Mouse (Mus musculus) spleen, postnatal 36 days (tissue): ENCODE results near the gene Erich6b.

ENCODE experiments used
- DNase-seq, 2 experiments: peaks; one replicate each; pipeline ENCODE4 v3.0.0; 2022; ENCODE audit warnings: low spot score in 2 of 2, mixed read lengths in 1 of 2

The Erich6b gene

DNA sequence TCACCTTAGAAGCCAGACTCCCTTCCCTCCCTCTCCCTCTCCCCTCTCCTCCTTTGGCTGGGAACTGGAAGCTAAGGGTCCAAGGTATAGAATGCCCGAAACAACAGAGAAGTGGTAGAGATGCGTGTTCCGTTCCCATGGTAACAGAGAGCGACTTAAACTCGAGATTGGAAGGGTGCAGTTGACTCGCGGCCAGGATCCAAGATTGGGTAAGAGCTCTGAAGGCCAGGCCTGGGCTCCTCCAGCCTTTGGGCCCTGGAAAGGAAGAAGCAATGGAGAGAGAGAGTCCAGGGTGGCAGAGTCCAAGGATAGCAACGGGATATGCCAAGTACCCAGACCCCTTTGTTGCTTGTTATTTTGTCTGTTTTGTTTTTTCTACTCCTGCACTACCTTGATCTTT is at the start of gene Erich6b:
Erich6b (plus strand) TSS at position 180 of the 400 bp plus-strand sequence.
- DNase-seq: no peak

DNA sequence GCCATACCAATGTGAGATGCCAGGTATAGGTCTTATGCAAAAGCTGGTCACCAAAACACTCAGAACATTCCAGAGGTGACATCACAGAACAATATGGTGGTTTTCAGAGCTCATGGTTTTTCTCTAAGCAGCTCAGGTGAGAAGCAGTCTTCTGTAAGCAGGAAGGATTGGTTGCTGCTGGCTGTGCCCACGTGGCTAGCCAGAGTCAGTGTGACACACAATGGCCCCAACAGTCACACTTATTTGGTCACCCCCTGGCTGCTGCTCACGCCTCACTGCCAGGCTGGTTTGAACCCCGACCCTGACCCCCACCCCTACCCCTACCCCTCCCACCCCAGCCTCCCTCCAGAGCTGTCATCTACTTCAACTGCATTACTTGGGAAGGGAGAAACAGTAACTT is 49.1 kb upstream of the Erich6b start, which contains the start of gene Spert:
Spert (minus strand) TSS at position 139 of the 400 bp plus-strand sequence.
- no peak for DNase-seq

GRCm38 (mm10) chr14:75609176-75609575 is 32.9 kb upstream of the Erich6b start:
- DNase-seq: no peak

DNA sequence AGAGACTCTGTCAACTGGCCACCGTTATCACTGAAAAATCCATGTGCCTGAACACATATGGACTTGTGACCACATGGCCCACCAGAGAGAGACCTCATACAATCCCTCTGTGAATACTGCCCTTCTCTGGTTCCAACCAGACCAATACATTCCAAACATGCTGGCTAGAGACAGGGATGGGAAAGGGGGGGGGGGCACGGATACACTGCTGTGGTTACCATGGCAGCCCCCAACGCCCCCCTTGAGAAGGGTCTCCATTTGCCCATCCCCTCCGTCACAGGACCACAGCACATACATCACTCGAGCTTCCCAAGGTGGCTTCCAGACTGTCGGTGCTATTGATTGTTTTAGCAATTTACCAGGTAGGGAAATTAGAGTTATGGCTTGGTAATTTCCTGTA is 25.7 kb upstream of the Erich6b start:
- DNase-seq: no peak

- no peak for DNase-seq
Measured at GRCm38 (mm10) chr14:75622984-75623383, 19.1 kb upstream of the Erich6b start.

- no peak for DNase-seq
Measured at GRCm38 (mm10) chr14:75628870-75629269, 13.2 kb upstream of the Erich6b start.

GRCm38 (mm10) chr14:75635350-75635749 is 6.7 kb upstream of the Erich6b start:
- no peak for DNase-seq

DNA sequence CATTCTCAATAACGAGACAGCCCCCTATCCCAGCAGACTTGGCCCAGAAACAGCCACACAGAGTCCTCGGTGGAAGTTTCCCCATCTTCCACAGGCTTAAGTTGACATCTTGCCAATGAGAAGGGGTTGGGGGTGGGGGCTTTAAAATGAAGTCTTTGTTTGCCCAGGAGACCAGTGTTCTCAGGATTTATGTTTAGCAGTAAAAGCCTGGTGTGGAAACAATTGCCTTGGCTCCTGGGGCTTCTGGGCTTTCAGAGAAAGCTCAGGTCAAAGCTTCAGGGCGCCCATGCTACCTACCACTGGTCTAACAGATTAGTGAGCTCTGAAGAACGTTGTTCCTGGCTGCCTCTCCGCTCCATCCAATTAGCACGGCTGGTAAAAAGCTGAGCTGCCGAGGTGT is 6.0 kb upstream of the Erich6b start:
- no peak for DNase-seq

GRCm38 (mm10) chr14:75637641-75638040 is 4.4 kb upstream of the Erich6b start:
- no peak for DNase-seq

GRCm38 (mm10) chr14:75640846-75641245 is 1.2 kb upstream of the Erich6b start:
- DNase-seq: no peak

DNA sequence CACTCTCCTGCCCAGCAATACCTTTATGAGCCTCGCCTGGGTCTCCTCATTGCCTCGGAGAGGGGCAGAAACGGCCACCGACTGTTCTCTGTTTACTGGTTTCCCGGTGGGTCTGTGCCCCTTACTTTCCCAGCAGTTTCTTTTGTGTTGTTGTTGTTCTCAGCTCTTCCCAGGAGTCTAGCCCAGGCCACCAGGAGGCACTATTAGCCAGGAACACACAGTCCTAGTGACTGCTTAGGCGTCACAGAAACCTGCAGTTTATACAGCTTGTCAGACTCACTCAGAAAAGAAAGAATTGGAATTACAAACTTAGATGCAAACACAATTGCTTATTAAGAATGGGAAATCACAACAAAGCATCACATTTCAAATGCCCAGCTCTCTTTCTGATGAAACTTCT is 690 bp upstream of the Erich6b start:
- DNase-seq: no peak

- no peak for DNase-seq
Measured at GRCm38 (mm10) chr14:75645461-75645860, 3.4 kb downstream of the Erich6b start.

GRCm38 (mm10) chr14:75646060-75646459 is 4.0 kb downstream of the Erich6b start:
- DNase-seq: no peak

DNA sequence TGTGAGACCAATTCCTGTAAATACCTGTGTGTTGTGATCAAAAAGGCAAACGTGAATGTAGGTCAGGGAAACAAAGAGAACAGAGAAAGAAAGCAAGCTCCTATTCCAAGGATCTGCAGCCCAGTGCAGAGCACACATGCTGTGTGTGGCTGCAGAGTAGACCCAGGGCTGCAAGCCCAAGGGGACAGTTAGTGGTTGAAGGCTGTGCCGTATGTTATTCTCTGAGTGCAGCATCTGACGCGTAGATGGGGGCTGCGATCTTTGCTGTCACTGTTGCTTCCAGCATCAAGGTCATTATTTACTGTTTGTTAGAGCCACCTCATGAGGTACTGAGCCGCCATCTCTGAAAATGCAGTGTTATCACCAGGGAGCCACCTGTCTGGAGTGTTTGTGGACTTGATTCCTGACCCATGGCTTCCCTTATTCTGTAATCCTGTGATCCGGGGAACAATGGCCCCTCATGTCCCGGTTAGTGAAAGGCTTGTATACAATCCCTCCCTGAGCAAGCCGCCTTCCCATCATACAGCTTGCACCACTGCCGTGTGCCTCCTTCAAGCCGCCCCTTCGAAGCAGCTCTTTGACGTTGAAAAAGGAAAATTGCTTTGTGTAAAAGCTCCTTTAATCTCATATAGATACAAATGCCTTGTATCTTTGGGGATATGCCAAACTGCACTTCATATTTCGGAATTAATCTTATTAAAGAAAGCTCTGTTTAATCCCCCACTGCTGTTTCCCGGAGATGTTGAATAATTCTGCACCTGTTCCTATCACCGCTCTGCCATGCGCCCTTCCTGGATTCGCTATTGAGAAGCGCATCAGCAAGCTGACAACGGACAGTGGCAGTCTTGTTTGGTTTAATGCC is 5.1 kb downstream of the Erich6b start:
- no peak for DNase-seq

GRCm38 (mm10) chr14:75660936-75661335 is 18.9 kb downstream of the Erich6b start:
- no peak for DNase-seq

- DNase-seq: no peak
Measured at GRCm38 (mm10) chr14:75661548-75661947, 19.5 kb downstream of the Erich6b start.

GRCm38 (mm10) chr14:75665430-75666180 is 23.5 kb downstream of the Erich6b start:
- DNase-seq: no peak

- DNase-seq: no peak
Measured at GRCm38 (mm10) chr14:75669085-75669645, 27.1 kb downstream of the Erich6b start.

- DNase-seq: no peak
Measured at GRCm38 (mm10) chr14:75676316-75676715, 34.3 kb downstream of the Erich6b start.

GRCm38 (mm10) chr14:75690428-75690827 is 48.4 kb downstream of the Erich6b start:
- no peak for DNase-seq

DNA sequence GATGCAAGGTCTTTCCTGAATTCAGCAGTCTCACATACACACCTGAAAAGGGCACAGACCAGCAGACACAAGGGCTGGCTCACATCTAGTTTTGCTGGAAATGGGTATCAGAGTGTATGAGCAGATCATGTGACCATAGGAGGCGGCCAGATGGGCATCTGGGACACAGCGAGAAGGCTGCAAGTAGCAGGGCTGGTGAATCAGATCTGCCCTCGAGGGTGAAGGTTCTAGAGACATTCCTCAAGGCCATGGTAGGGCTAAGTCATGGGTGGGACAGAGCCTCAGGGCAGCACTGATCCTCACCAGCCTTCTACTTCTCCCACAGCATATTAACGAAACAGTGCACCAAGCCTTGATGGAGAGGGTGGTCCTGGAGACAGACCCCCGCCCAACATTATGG is 54.0 kb downstream of the Erich6b start:
- DNase-seq: no peak

GRCm38 (mm10) chr14:75697928-75698327 is 55.9 kb downstream of the Erich6b start:
- DNase-seq: no peak
